Mouse (Mus musculus) hindbrain, embryonic 14.5 days (tissue): ENCODE results near the gene Fam173b. TPM values are rescaled to one million over a fixed set of nuclear protein-coding genes. Genes with fewer than 3 reads are reported as not detected.
A peak's percentile ranks its signal among the peaks of the same experiment; 100 is the strongest.

Experiments
- ATAC-seq: fragments of 200-750 bp; cut with Nextera tagmentation; 2 replicates; pipeline ENCODE4 v1.8.0; 2017; ENCODE audit warnings: moderate number of reproducible peaks, mild to moderate bottlenecking, moderate TSS enrichment, moderate library complexity; ENCODE audit not compliant: low FRiP score
- DNase-seq: peaks from one replicate; pipeline ENCODE4 v3.0.0-alpha.2; 2015; ENCODE audit warnings: low spot score
- H3K27ac ChIP-seq: fragments of 300-500 bp; sonication (generic); 2 replicates; pipeline ENCODE4 v1.5.1; 2014; ENCODE audit warnings: mild to moderate bottlenecking, moderate library complexity
- H3K27me3 ChIP-seq: fragments of 300-500 bp; sonication (generic); 2 replicates; pipeline ENCODE4 v1.6.1; 2014; ENCODE audit warnings: mild to moderate bottlenecking, low read length, mixed read lengths; ENCODE audit not compliant: control insufficient read depth, insufficient read depth
- H3K36me3 ChIP-seq: fragments of 300-500 bp; sonication (generic); replicated peaks from 2 replicates; pipeline ENCODE4 v1.6.1; 2014; ENCODE audit not compliant: control insufficient read depth, insufficient read depth
- H3K4me1 ChIP-seq: fragments of 300-500 bp; sonication (generic); replicated peaks from 2 replicates; pipeline ENCODE4 v1.6.1; 2014; ENCODE audit warnings: antibody characterized with exemption, low read length, mixed read lengths; ENCODE audit not compliant: control insufficient read depth, insufficient read depth
- H3K4me2 ChIP-seq: fragments of 300-500 bp; sonication (generic); replicated peaks from 2 replicates; pipeline ENCODE4 v1.6.1; 2014; ENCODE audit warnings: mild to moderate bottlenecking, moderate library complexity
- H3K4me3 ChIP-seq: fragments of 300-500 bp; sonication (generic); replicated peaks from 2 replicates; pipeline ENCODE4 v1.5.1; 2014; ENCODE audit warnings: mild to moderate bottlenecking, low read length
- H3K9ac ChIP-seq: fragments of 300-500 bp; sonication (generic); 2 replicates; pipeline ENCODE4 v1.6.1; 2014
- H3K9me3 ChIP-seq: fragments of 300-500 bp; sonication (generic); 2 replicates; pipeline ENCODE4 v1.6.1; 2016; ENCODE audit warnings: low read length; ENCODE audit not compliant: control insufficient read depth
- WGBS: fragments of 180-500 bp; shearing (Covaris S2); extraction: QIAGEN DNeasy Blood & Tissue Kit; methylation state at CpG from one replicate; pipeline ENCODE4 v1.1.7; 2014; 5-methylcytosine and 5-hydroxymethylcytosine counted together
- polyA plus RNA-seq: library from polyadenylated mRNA; unstranded; fragments of >200 nt; fragmentation: Nextera tagmentation; extraction: Ambion mirVana; gene quantifications from 2 replicates; pipeline ENCODE4 v1.2.1, GENCODE M21; 2014

Fam173b gene
- polyA plus RNA-seq = 10.5 and 12.1 TPM in 2 replicates

DNA sequence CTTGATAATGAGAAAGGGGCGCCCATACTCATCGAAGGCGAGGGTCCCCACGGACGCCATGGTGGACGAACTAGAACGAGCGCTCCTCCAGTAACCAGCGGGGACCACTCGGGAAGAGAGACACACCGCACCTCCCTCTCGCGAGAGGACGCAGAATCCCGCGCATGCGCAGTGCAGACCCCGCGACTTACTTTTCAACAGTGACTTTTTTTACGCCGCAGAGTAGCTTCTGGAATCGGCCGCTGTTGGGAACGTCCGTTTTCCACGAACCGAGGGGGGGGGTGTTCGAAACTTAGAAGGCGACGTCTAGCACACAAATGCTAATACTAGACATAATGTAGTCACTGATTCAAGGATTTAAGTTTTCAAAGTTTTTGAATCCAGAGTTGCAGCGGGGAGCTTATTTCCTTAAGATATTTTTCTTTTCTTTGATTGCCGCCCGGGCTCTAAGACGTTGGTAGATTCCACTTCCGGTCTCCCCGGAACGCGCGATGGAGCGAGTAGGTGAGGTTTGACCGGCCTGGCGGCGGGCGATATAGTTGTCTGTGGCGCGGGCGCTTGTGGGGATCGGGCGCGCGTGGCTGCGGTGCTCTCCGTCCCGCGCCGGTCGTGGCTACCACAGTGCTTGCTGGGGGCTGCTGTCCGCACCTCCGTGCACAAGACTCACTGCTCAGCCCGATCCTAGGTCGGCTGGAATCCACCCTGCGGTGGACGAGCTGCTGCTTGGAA, at the start of gene Fam173b, which contains the start of gene Cct5:
TSS of gene Fam173b (plus strand) at position 207 of the 729 bp plus-strand sequence.
TSS of gene Cct5 (minus strand) at position 159 of the 729 bp plus-strand sequence.
- H3K9me3 ChIP-seq = no peaks in the 10 kb centered on the region
- H3K36me3 ChIP-seq = peaks cover 11% of the 10 kb centered on the region
- peak within 1 kb of the TSS; percentile 93 for H3K27ac ChIP-seq
- ATAC-seq (peak; percentile 90), DNase-seq (peak; percentile 100)
- H3K4me3 ChIP-seq = peak within 1 kb of the TSS; percentile 75
- H3K27me3 ChIP-seq = no peaks in the 10 kb centered on the region
- peak within 1 kb of the TSS; percentile 75 for H3K4me2 ChIP-seq
- H3K4me1 ChIP-seq = peaks cover 22% of the 10 kb centered on the region
- under 1% methylated on average over 63 of the region's 63 CpGs for WGBS
- peak within 1 kb of the TSS; percentile 89 for H3K9ac ChIP-seq

DNA sequence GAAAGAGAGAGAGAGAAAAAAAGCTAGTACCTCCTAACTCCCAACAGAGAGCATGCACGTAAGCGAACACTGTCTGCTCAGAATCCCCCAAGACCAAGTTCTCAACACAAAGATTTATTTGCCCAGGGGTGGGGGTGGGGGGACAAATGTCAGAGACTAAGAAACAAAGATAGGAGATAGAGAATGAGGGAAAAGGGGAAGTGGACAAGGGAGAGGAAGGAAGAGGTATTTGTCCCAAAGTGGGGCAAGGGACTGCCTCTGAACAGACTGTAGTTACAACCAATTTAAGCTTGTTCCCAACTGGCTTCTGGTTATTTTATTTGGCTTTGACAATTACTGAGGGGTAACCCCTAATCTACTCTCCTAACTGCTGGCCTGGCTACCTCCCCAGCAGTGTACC, 46.8 kb upstream of the Fam173b start:
- no peak overlapping the region for H3K4me2 ChIP-seq
- ATAC-seq (no peak), DNase-seq (no peak)
- H3K27me3 ChIP-seq = no peaks in the 10 kb centered on the region
- H3K9me3 ChIP-seq = no peaks in the 10 kb centered on the region
- WGBS = 88% methylated on average over 2 of the region's 2 CpGs
- H3K4me3 ChIP-seq = no peak overlapping the region
- H3K27ac ChIP-seq = no peak overlapping the region
- no peak overlapping the region for H3K9ac ChIP-seq
- H3K4me1 ChIP-seq = no peaks in the 10 kb centered on the region
- H3K36me3 ChIP-seq = no peaks in the 10 kb centered on the region

- Histone ChIP-seq H3K9me3 (no peaks in the 10 kb centered on the region), H3K27me3 (no peaks in the 10 kb centered on the region), H3K36me3 (no peaks in the 10 kb centered on the region), H3K27ac (no peak overlapping the region), H3K4me1 (no peaks in the 10 kb centered on the region), H3K4me3 (no peak overlapping the region), H3K4me2 (no peak overlapping the region), H3K9ac (no peak overlapping the region)
- DNase-seq (no peak), ATAC-seq (no peak)
- WGBS = 63% methylated on average over 6 of the region's 6 CpGs
Observed at GRCm38 (mm10) chr15:31561390-31561789, 40.3 kb upstream of the Fam173b start.

DNA sequence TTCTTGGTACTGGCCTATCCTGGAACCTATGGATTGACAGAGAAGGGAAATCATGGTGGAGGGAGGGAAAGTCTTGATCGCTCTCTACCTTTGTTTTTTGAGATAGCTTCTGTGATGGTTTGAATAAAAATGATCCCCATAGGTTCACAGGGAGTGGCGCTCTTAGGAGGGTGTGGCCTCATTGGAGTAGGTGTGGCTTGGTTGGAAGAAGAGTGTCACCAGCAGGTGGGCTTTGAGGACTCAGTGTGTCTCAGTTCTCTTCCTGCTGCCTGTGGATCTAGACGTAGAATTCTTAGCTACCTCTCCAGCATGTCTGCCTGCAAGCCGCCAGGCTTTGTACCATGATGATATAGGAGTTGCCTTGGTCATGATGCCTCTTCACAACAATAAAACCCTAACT, 39.7 kb upstream of the Fam173b start:
- Histone ChIP-seq H3K27me3 (no peaks in the 10 kb centered on the region), H3K4me3 (no peak overlapping the region), H3K4me1 (no peaks in the 10 kb centered on the region), H3K9ac (no peak overlapping the region), H3K36me3 (no peaks in the 10 kb centered on the region), H3K27ac (no peak overlapping the region), H3K9me3 (no peaks in the 10 kb centered on the region), H3K4me2 (no peak overlapping the region)
- ATAC-seq (no peak), DNase-seq (no peak)
- WGBS = 98% methylated on average over 4 of the region's 4 CpGs

DNA sequence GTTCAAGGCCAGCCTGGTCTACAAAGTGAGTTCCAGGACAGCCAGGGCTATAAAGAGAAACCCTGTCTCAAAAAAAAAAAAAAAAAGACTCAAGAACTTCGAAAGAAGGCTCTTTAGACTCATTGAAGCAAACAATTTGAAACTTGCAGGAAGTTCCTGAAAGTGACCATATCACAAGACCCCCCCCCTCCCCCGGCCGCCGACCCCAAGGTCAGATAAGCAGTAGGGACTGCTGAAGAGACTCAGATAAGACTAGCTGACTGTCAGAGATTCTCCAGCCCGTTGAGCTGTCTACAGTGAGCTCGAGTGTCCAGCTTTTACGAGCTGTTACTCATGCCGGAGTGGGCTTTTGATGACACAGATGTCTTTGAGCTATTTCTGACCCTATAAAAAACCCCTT, 38.8 kb upstream of the Fam173b start:
- Histone ChIP-seq H3K4me1 (no peaks in the 10 kb centered on the region), H3K9me3 (no peaks in the 10 kb centered on the region), H3K9ac (no peak overlapping the region), H3K4me3 (no peak overlapping the region), H3K36me3 (no peaks in the 10 kb centered on the region), H3K27me3 (no peaks in the 10 kb centered on the region), H3K4me2 (no peak overlapping the region), H3K27ac (no peak overlapping the region)
- ATAC-seq (no peak), DNase-seq (no peak)
- 93% methylated on average over 8 of the region's 8 CpGs for WGBS

- no peak overlapping the region for H3K9ac ChIP-seq
- no peak overlapping the region for H3K4me2 ChIP-seq
- DNase-seq (no peak), ATAC-seq (no peak)
- H3K4me3 ChIP-seq = no peak overlapping the region
- H3K36me3 ChIP-seq = no peaks in the 10 kb centered on the region
- no peak overlapping the region for H3K27ac ChIP-seq
- WGBS = 75% methylated on average over 19 of the region's 19 CpGs
- H3K4me1 ChIP-seq = 0 out of 2 replicates have a peak, but pooled peaks cover 4% of the 10 kb centered on the region
- H3K9me3 ChIP-seq = no peaks in the 10 kb centered on the region
- no peaks in the 10 kb centered on the region for H3K27me3 ChIP-seq
Observed at GRCm38 (mm10) chr15:31563577-31564546, 37.8 kb upstream of the Fam173b start.

- no peaks in the 10 kb centered on the region for H3K27me3 ChIP-seq
- 0 out of 2 replicates have a peak, but pooled peaks cover 4% of the 10 kb centered on the region for H3K4me1 ChIP-seq
- H3K9ac ChIP-seq = no peak within 1 kb of the TSS
- no peak within 1 kb of the TSS for H3K27ac ChIP-seq
- H3K9me3 ChIP-seq = no peaks in the 10 kb centered on the region
- H3K36me3 ChIP-seq = no peaks in the 10 kb centered on the region
- whole genome bisulfite sequencing = 52% methylated on average over 5 of the region's 5 CpGs
- no peak within 1 kb of the TSS for H3K4me3 ChIP-seq
- no peak within 1 kb of the TSS for H3K4me2 ChIP-seq
- DNase-seq = no peak
- ATAC-seq = no peak
Observed at GRCm38 (mm10) chr15:31565184-31565583, 36.5 kb upstream of the Fam173b start, which contains the start of gene Cmbl. Gene Cmbl, plus strand, starts transcription at chr15:31565389.

- Histone ChIP-seq H3K4me2 (no peak overlapping the region), H3K27me3 (no peaks in the 10 kb centered on the region), H3K27ac (no peak overlapping the region), H3K4me1 (0 out of 2 replicates have a peak, but pooled peaks cover 4% of the 10 kb centered on the region), H3K36me3 (no peaks in the 10 kb centered on the region), H3K9me3 (no peaks in the 10 kb centered on the region), H3K4me3 (no peak overlapping the region), H3K9ac (no peak overlapping the region)
- 84% methylated on average over 1 of the region's 1 CpGs for WGBS
- no peak for DNase-seq
- no peak for ATAC-seq
Observed at GRCm38 (mm10) chr15:31565786-31566185, 35.9 kb upstream of the Fam173b start.

DNA sequence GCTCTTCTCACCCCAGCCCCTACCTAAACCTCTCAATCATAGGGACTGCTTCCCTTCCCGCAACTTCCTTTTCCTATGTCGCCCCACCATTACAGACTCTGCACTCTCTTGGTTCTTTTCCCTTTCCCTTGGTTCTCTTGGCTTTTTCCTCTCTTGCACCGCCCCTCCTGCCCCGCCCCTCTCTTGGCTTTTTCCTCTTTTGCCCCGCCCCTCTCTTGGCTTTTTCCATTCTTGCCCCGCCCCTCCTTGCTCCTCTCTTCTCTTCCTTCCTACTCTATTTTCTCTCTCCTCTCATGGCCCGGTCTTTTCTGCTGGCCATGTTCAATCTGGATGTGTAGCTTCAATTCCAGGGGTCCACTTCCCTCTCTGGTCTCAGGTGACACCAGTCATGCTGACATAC, 34.2 kb upstream of the Fam173b start:
- H3K9me3 ChIP-seq = no peaks in the 10 kb centered on the region
- 0 out of 2 replicates have a peak, but pooled peaks cover 4% of the 10 kb centered on the region for H3K4me1 ChIP-seq
- H3K4me3 ChIP-seq = no peak overlapping the region
- no peak overlapping the region for H3K4me2 ChIP-seq
- H3K9ac ChIP-seq = no peak overlapping the region
- no peaks in the 10 kb centered on the region for H3K27me3 ChIP-seq
- H3K36me3 ChIP-seq = no peaks in the 10 kb centered on the region
- DNase-seq (no peak), ATAC-seq (no peak)
- H3K27ac ChIP-seq = no peak overlapping the region
- 78% methylated on average over 7 of the region's 7 CpGs for WGBS
